Mouse (Mus musculus) left cerebral cortex, postnatal 14 days (tissue): ENCODE measurements around the gene Baiap2l2. TPM values are rescaled to one million over a fixed set of nuclear protein-coding genes. Genes with fewer than 3 reads are reported as not detected.
"Not testable (repeated sequence)": the region's sequence is repeated elsewhere in the genome, so short reads cannot be mapped to it uniquely, and the experiment has no call there.

Source experiments
- DNase-seq, 2 experiments: peaks; one replicate each; pipeline ENCODE4 v3.0.0; 2021 to 2022; ENCODE audit warnings: low spot score in 2 of 2, mixed read lengths in 1 of 2
- intact Hi-C: fragments of 180-260 bp; cut with DNase I; formaldehyde crosslinking; loops from one replicate; pipeline ENCODE4 v1.15.1; 2025
- total RNA-seq, 2 experiments: library from RNA; stranded (reverse); gene quantifications; 2 replicates each; pipeline ENCODE4 v1.2.3; 2021

Gene Baiap2l2
- total RNA-seq, 2 experiments from 2014 or later = 3.3 to 7.0 TPM

DNA sequence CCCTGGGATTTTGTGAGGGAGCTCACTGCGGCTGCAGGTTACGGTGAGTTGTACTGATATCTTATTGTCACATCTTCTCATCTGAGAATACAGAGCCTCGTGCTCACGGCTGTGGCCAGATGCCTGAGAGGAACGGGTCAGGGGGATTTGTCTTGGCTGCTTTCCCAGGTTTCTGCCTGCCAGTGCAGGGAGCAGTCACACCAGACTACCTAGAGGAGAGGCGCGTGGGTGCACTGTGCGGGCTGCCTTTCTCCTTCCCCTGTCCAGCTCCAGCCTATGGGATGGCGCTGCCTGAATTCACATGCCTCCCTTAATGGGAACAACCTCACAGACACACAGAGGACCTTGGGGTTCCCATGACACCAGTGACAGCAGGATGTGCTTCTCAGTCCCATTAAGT lies 50.1 kb downstream of the Baiap2l2 start:
- no peak for DNase-seq
- intact Hi-C loops = no loop called here

DNA sequence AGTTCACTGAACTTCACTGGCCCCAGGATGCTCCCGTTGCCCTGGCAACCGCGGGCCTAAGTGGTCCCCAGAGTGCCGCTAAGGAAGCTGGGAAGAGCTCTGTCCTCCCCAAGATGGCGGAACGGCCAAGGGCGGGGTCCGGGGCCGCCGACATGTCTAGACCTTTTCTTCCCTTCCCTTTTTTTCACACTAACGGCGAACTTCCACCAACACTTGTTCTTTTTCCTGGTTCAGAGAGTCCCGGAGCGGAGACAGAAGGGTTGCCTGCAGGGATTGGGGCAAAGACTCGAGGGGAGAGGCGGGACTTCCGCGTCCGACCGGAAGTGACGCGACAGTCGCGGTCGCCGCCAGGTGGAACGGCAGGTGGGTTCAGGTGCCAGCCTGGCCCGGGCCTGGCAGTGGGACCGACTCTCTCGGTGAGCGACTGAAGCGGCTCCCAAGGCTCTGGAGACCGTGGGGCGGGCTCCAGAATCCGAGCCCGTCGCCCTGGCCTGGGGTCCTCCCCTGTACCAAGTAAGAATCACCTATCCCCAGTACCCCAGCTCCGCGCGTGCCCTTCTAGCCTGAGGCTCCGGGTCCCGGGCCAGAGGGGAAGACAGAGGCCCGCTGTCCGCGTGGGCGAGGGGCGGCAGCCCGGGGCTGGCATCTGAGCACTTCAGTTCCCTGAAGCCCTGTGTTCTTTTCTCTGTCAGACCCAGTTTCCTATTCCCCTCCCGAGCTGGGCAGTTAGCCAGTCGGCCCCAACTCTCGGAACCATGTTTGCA lies 56.1 kb downstream of the Baiap2l2 start, which contains the start of the genes Pick1 and Gm49486:
Pick1 (plus strand) TSS at position 116 of the 764 bp plus-strand sequence.
Gm49486 (plus strand) TSS at position 334 of the 764 bp plus-strand sequence.
- DNase-seq = peak; percentile 66 to 79
- intact Hi-C loops = no loop called here

DNA sequence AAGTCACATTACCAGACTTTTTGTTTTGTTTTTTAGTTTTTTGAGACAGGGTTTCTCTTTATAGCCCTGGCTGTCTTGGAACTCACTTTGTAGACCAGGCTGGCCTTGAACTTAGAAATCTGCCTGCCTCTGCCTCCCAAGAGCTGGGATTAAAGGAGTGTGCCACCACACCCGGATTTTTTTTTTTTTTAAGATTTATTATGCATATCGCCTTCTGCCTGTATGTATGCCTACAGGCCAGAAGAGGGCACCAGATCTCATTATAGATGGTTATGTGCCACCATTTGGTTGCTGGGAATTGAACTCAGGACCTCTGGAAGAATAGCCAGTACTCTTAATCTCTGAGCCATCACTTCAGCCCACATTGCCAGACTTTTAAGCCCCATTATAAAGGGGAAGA lies 59.6 kb downstream of the Baiap2l2 start:
- DNase-seq, intact Hi-C loops: not testable (repeated sequence)

DNA sequence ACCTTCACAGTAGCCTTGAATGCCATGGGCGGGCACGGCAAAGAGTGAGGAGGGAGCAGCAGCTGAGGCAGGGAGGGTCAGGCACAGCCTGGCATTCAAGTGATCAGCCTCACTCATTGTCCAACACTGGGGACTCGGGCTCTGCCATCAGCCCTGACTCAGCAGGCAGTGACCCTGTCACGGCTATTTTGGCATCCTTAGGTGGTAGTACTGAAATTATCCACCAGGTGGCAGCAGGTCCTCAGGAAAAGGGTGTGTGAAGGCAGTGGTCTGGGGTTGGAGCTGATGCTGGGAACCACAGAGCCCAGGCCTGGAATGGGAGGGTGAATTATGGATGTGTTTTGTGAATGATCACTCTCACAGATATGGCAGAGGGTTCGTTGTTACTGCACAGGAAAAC lies 60.7 kb downstream of the Baiap2l2 start:
- DNase-seq = peak; percentile 86 to 88
- intact Hi-C loops = no loop called here

- no peak for DNase-seq
- intact Hi-C loops = no loop called here
Measured at GRCm38 (mm10) chr15:79223641-79224040, 61.7 kb downstream of the Baiap2l2 start.

GRCm38 (mm10) chr15:79219572-79219971 lies 65.8 kb downstream of the Baiap2l2 start:
- intact Hi-C loops = loop anchor here (10.0 kb wide), 1 partner anchor 55 kb away; the partner anchor contains the start of gene Sox10
- DNase-seq = no peak

DNA sequence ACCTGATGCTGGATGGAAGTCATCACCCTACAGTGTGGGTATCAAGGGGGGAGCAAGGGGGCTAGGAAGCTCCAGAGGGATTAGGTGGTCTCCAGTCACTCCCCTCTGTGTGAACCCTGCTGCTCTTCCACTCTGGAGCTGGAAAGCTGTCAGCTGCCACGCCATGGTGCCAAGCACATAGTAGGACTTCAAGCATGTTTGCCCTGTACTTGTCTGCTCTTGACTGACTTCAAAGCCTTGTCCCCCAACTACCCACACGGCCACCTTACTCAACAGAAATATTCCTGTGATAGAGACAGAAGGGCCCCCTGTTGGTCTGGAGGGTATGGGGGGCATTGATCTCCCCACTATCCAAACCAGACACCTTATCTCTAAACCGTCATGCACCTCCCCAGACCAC lies 69.1 kb downstream of the Baiap2l2 start:
- intact Hi-C loops = loop anchor here (10.0 kb wide), 1 partner anchor 51 kb away; the partner anchor contains the start of gene Sox10
- DNase-seq = no peak

GRCm38 (mm10) chr15:79213591-79213990 lies 71.7 kb downstream of the Baiap2l2 start:
- intact Hi-C loops = loop anchor here (10.0 kb wide), 1 partner anchor 49 kb away; the partner anchor contains the start of gene Sox10
- DNase-seq = no peak

DNA sequence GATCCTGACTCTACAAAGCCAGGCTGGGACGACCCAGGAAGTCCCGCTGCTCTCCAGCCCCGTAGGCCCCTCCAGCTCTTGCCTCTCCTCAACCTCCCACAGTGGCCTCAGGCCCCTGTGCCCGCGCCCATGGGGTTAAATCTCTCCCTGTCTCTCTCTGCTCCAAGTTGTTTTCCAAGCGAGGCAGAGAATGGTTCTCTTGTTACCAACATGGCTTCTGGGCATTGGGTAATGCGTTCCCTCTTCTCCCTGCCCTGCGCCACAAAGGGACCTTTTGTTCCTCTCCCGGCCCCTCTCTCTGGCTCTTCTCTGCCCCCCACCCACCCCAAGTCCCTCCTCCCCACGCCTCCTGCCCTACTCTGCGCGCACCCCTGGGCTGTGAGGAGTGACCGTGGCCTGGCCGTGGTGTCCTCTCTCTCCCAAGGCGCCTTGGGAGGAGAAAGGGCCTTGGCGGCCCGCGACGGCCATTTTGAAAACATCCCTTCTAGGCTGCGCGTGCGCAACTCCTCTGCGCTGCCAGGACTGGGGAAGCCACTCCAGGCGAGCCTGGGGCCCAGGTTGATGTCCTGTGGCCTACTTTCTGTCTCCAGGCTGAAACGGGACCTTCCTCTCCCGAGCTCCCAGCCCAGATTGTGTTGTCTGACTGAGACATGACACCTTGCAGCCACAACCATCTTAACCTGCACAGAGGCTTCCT lies 72.4 kb downstream of the Baiap2l2 start:
- no peak for DNase-seq
- intact Hi-C loops = loop anchor here (10.0 kb wide), 1 partner anchor 48 kb away; the partner anchor contains the start of gene Sox10

- intact Hi-C loops = loop anchor here (10.0 kb wide), 1 partner anchor 46 kb away; the partner anchor contains the start of gene Sox10
- DNase-seq = no peak
Measured at GRCm38 (mm10) chr15:79210357-79210756, 75.0 kb downstream of the Baiap2l2 start.

- DNase-seq = no peak
- intact Hi-C loops = no loop called here
Measured at GRCm38 (mm10) chr15:79208758-79209439, 76.4 kb downstream of the Baiap2l2 start.

- no peak for DNase-seq
- intact Hi-C loops = no loop called here
Measured at GRCm38 (mm10) chr15:79208211-79208610, 77.1 kb downstream of the Baiap2l2 start.

Other genes starting within 250 kb of the Baiap2l2 start
- under 1 TPM in 1 of 2 experiments, not detected in 1; 0.44 TPM for gene Galr3, start 243.7 kb downstream of the Baiap2l2 start, total RNA-seq
- gene Ankrd54, start 222.6 kb downstream of the Baiap2l2 start, total RNA-seq = 10 to 100 TPM; 17.3 to 18.6 TPM
- 10 to 100 TPM; 80.6 to 81.3 TPM for gene Eif3l, start 210.4 kb downstream of the Baiap2l2 start, total RNA-seq
- gene Micall1, start 176.6 kb downstream of the Baiap2l2 start, total RNA-seq = 10 to 100 TPM; 22.1 to 27.8 TPM
- gene Polr2f, start 144.5 kb downstream of the Baiap2l2 start, total RNA-seq = 100 to 1,000 TPM; 109 to 114 TPM
- gene 1700088E04Rik, start 144.3 kb downstream of the Baiap2l2 start, total RNA-seq = 10 to 100 TPM; 10.8 to 13.3 TPM
- 10 to 100 TPM; 24.0 to 35.5 TPM for gene Sox10, start 120.3 kb downstream of the Baiap2l2 start, total RNA-seq
- 10 to 100 TPM; 52.0 to 56.4 TPM for gene Pick1, start 56.4 kb downstream of the Baiap2l2 start, total RNA-seq
- gene Gm49486, start 56.1 kb downstream of the Baiap2l2 start, total RNA-seq = 1 to 10 TPM in 1 of 2 experiments, under 1 TPM in 1; 0.94 to 1.2 TPM
- not detected for gene Slc16a8, start 30.8 kb downstream of the Baiap2l2 start, total RNA-seq
- 10 to 100 TPM; 21.5 to 23.0 TPM for gene Pla2g6, start 42.9 kb upstream of the Baiap2l2 start, total RNA-seq
- gene Maff, start 61.1 kb upstream of the Baiap2l2 start, total RNA-seq = 1 to 10 TPM; 1.4 to 2.6 TPM
- gene Tmem184b, start 118.0 kb upstream of the Baiap2l2 start, total RNA-seq = 10 to 100 TPM; 56.2 to 56.8 TPM
- 100 to 1,000 TPM; 142 to 166 TPM for gene Csnk1e, start 170.0 kb upstream of the Baiap2l2 start, total RNA-seq
- 100 to 1,000 TPM; 166 to 177 TPM for gene Kcnj4, start 219.7 kb upstream of the Baiap2l2 start, total RNA-seq
- 1 to 10 TPM; 1.3 to 1.6 TPM for gene Kdelr3, start 230.9 kb upstream of the Baiap2l2 start, total RNA-seq